Mouse (Mus musculus) mesoderm, embryonic 11.5 days (tissue): ENCODE measurements around the gene Gm49325.
"Not testable (repeated sequence)": the region's sequence is repeated elsewhere in the genome, so short reads cannot be mapped to it uniquely, and the experiment has no call there.

Experiments used
- DNase-seq: peaks from one replicate; pipeline ENCODE4 v3.0.0-alpha.2; 2012; ENCODE audit warnings: low read depth, low spot score

Gene Gm49325

DNA sequence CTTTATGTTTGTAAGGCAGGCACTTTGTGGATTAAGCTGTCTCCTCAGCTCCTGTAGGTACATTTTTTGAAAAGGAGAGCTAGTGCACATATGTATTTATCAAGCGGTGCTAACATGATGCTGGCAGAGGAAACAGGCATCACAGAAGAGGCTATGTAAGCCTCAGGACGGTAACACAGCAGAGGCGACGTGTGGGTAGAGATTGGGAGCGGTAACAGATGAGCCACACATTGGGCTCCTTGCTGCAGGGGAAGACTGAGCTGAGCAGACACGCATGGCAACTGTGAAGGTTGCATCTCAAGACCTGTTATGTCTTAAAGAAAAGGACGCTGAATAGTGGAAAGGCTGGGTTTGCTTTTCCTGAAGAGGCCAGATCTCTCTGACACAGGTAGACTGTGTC, 77.0 kb downstream of the Gm49325 start:
- DNase-seq: no peak

DNA sequence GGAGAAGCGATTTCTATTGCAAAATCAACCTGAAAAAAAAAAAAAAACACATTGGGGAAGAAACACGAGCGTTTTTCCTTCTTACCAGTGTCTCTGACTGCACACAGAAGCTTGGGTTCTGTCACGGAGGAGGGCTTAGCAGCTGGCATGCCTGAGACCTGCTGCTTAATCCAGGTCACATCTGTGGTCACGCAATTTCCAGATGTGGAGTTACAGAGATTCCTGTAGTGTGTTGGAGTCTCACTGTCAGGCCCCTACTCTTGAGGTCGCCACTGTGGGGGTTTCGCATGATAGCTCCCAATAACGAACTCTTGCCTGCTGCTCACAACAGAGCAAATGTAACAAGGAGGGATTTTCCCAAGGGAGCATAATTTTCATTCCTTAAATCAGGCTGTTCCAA, 78.2 kb downstream of the Gm49325 start:
- peak; percentile 68 for DNase-seq

DNA sequence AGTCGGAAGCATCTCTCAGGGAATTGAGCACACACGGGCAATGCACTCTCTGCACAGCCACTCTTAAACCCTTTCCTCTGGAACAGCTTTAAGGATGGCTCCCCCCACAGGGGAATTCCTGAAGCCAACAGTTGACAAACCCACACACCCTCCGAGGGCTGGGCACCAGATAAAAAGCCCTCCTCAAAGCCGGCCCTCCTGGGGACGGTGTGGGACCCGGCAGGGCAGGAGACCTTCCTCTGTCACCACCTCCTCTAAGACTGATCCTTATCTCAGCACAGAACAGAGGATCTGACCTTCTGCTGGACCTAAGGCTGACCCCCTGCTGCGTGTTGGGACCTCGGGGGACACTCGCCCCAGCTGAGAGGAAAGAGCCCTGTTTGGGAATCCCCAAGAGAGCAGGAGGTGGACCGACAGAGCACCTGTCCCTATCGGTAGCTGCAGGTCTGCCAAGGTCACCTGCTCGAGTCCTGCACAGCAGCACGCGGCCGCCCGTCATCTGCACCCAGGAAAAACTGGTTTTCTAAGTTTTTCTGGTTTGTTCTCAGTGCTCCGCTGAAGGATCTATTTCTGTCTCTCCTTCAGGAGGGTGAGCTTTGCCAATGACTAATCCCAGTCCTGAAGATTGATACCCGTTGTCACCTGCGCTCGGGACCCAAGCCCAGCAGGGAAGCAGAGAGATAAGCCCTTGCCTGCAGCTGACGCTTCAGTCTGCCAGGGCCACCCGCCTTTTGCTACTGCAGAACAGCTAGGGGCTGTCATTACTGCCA, 80.1 kb downstream of the Gm49325 start, which contains the start of gene Tspear:
TSS of gene Tspear (plus strand) at position 675 of the 770 bp plus-strand sequence.
- no peak for DNase-seq

DNA sequence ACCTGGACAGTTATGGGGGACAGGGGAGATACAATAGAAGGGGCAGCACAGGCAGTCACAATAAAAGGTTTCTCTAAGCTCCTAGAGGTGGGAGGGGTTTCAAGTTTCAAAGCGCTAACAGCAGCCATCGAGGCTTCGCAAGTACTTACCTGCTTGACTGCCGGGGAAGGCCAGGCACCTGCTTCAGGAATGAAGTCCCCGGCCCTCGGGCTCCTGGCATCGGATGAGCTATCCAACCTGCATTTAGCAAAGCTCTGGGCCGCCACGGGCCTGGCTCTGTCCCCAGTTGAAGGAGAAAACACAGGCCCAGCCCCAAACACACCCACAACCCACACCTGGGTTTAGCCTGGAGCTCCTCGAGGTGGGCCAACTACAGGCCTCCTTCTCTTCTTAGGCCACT, 81.0 kb downstream of the Gm49325 start:
- DNase-seq: no peak

DNA sequence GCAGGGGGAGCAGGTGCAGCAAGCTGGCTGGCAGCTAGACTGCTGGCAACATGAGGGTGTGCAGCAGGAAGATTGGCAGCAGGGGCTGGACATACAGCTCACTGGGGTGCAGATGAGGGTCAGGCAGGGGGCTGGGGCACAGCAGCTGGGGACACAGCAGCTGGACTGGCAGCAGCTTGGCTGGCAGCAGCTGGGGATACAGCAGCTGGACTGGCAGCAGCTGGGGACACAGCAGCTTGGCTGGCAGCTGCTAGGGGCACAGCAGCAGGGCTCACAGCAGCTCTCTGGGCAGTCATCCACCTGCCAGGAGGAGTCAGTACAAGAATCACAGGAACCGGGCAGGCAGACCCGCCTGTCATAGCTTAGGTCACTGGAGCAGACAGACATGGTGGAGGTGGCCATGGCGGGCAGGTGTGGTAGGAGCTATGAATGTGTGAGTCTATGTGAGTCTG, 84.4 kb downstream of the Gm49325 start, which contains the start of gene Gm19402:
TSS of gene Gm19402 (minus strand) at position 402 of the 452 bp plus-strand sequence.
- DNase-seq: not testable (repeated sequence)
